Mouse (Mus musculus): Measurements from ENCODE around the gene Pcp4l1. TPM values are rescaled to one million over a fixed set of nuclear protein-coding genes. Genes with fewer than 3 reads are reported as not detected.

The Pcp4l1 gene
- total and polyA plus RNA-seq, 2 experiments from 2014 or later = 48.7 to 164 TPM

- ATAC-seq (ENCODE audit: insufficient read depth, low read depth) (no peak), DNase-seq (ENCODE audit: low spot score) (no peak)
- H3K27ac ChIP-seq (ENCODE audit: low read depth) = no peak overlapping the region
- WGBS = 61% methylated on average over 12 of the region's 12 CpGs
- no peak for TF ChIP-seq EP300 (IDR thresholded peaks at IDR 0.05; ENCODE audit: low read depth)
- no peak for TF ChIP-seq CTCF (IDR thresholded peaks at IDR 0.05; ENCODE audit: low read depth)
- no peaks in the 10 kb centered on the region for H3K27me3 ChIP-seq (ENCODE audit: control insufficient read depth, insufficient read depth, low read length)
- no peak overlapping the region for H3K4me3 ChIP-seq (ENCODE audit: low read depth, low read length)
- no peak overlapping the region for H3K9ac ChIP-seq (replicated peaks; ENCODE audit: low read depth, low read length)
- 0 out of 2 replicates have a peak, but pooled peaks cover 6% of the 10 kb centered on the region for H3K4me1 ChIP-seq (ENCODE audit: control insufficient read depth, insufficient read depth)
- H3K4me2 ChIP-seq (ENCODE audit: low read depth, low read length) = no peak overlapping the region
- no peaks in the 10 kb centered on the region for H3K9me3 ChIP-seq (replicated peaks; ENCODE audit: control insufficient read depth, low read length)
- H3K36me3 ChIP-seq (replicated peaks; ENCODE audit: control insufficient read depth, insufficient read depth, low read length) = peaks cover 45% of the 10 kb centered on the region
Measured at GRCm38 (mm10) chr1:171232800-171233730, 37.0 kb upstream of the Pcp4l1 start.

- DNase-seq (ENCODE audit: low spot score) (no peak), ATAC-seq (ENCODE audit: insufficient read depth, low read depth) (no peak)
- no peak overlapping the region for H3K4me2 ChIP-seq (ENCODE audit: low read depth, low read length)
- no peak overlapping the region for H3K4me3 ChIP-seq (ENCODE audit: low read depth, low read length)
- H3K27ac ChIP-seq (ENCODE audit: low read depth) = no peak overlapping the region
- peaks cover 38% of the 10 kb centered on the region for H3K36me3 ChIP-seq (replicated peaks; ENCODE audit: control insufficient read depth, insufficient read depth, low read length)
- H3K4me1 ChIP-seq (ENCODE audit: control insufficient read depth, insufficient read depth) = 0 out of 2 replicates have a peak, but pooled peaks cover 6% of the 10 kb centered on the region
- no peaks in the 10 kb centered on the region for H3K9me3 ChIP-seq (replicated peaks; ENCODE audit: control insufficient read depth, low read length)
- TF ChIP-seq CTCF (IDR thresholded peaks at IDR 0.05; ENCODE audit: low read depth) (no peak), EP300 (IDR thresholded peaks at IDR 0.05; ENCODE audit: low read depth) (no peak)
- 78% methylated on average over 5 of the region's 5 CpGs for WGBS
- H3K9ac ChIP-seq (replicated peaks; ENCODE audit: low read depth, low read length) = no peak overlapping the region
- no peaks in the 10 kb centered on the region for H3K27me3 ChIP-seq (ENCODE audit: control insufficient read depth, insufficient read depth, low read length)
Measured at GRCm38 (mm10) chr1:171232348-171232747, 36.3 kb upstream of the Pcp4l1 start.

DNA sequence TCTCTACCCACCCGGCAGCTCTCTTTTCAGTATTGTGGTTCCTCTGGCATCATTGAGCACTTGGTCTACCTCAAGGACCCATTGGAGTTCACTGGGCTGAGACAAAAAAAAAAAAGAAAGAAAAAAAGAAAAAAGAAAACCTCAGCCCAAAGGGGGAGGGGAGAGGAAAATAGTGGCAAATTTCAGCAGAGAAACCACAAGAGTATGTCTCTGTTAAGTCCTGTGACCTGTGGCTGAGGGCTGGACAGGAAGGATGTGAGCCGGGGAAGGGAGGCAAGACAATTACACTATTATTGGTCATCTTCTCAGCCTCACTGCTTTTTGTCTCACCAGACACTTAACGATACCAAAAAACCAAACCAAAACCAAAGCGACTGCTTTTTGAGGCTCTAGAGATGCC, 35.8 kb upstream of the Pcp4l1 start:
- TF ChIP-seq EP300 (IDR thresholded peaks at IDR 0.05; ENCODE audit: low read depth) (no peak), CTCF (IDR thresholded peaks at IDR 0.05; ENCODE audit: low read depth) (no peak)
- no peak overlapping the region for H3K4me2 ChIP-seq (ENCODE audit: low read depth, low read length)
- DNase-seq (ENCODE audit: low spot score) (no peak), ATAC-seq (ENCODE audit: insufficient read depth, low read depth) (no peak)
- no peaks in the 10 kb centered on the region for H3K9me3 ChIP-seq (replicated peaks; ENCODE audit: control insufficient read depth, low read length)
- peaks cover 33% of the 10 kb centered on the region for H3K36me3 ChIP-seq (replicated peaks; ENCODE audit: control insufficient read depth, insufficient read depth, low read length)
- 0 out of 2 replicates have a peak, but pooled peaks cover 6% of the 10 kb centered on the region for H3K4me1 ChIP-seq (ENCODE audit: control insufficient read depth, insufficient read depth)
- WGBS = 61% methylated on average over 4 of the region's 4 CpGs
- H3K4me3 ChIP-seq (ENCODE audit: low read depth, low read length) = no peak overlapping the region
- H3K27ac ChIP-seq (ENCODE audit: low read depth) = no peak overlapping the region
- H3K9ac ChIP-seq (replicated peaks; ENCODE audit: low read depth, low read length) = no peak overlapping the region
- H3K27me3 ChIP-seq (ENCODE audit: control insufficient read depth, insufficient read depth, low read length) = no peaks in the 10 kb centered on the region

DNA sequence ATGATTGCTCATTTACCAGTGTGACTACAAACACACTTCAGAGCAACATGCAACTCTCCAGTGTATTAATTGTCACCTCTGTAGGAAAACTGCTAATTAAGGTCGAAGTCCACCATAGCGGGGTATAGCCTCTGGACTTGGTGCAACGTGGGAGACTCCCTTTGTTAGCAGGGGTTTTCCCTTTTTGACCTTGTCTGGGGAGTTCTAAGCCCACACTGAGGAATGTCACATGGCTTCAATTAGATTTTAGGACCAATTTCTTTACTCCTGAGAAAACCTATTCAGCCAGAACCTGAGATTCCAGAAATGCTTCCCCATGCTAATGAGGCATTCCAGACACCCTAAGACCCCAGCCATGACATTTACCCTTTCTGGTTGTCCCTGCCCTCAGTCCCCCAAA, 34.1 kb upstream of the Pcp4l1 start:
- no peak overlapping the region for H3K27ac ChIP-seq (ENCODE audit: low read depth)

GRCm38 (mm10) chr1:171229750-171230149, 33.7 kb upstream of the Pcp4l1 start:
- H3K4me1 ChIP-seq (ENCODE audit: control insufficient read depth, insufficient read depth) = no peaks in the 10 kb centered on the region
- H3K9ac ChIP-seq (replicated peaks; ENCODE audit: low read depth, low read length) = no peak overlapping the region
- 61% methylated on average over 6 of the region's 6 CpGs for WGBS
- no peak overlapping the region for H3K4me2 ChIP-seq (ENCODE audit: low read depth, low read length)
- no peak for ATAC-seq (ENCODE audit: insufficient read depth, low read depth)
- H3K27me3 ChIP-seq (ENCODE audit: control insufficient read depth, insufficient read depth, low read length) = no peaks in the 10 kb centered on the region
- peaks cover 12% of the 10 kb centered on the region for H3K36me3 ChIP-seq (replicated peaks; ENCODE audit: control insufficient read depth, insufficient read depth, low read length)
- no peaks in the 10 kb centered on the region for H3K9me3 ChIP-seq (replicated peaks; ENCODE audit: control insufficient read depth, low read length)
- TF ChIP-seq EP300 (IDR thresholded peaks at IDR 0.05; ENCODE audit: low read depth) = no peak
- TF ChIP-seq CTCF (IDR thresholded peaks at IDR 0.05; ENCODE audit: low read depth) = no peak
- no peak for DNase-seq (ENCODE audit: low spot score)
- H3K27ac ChIP-seq (ENCODE audit: low read depth) = no peak overlapping the region
- no peak overlapping the region for H3K4me3 ChIP-seq (ENCODE audit: low read depth, low read length)

More for the DNA sequence above, 34.1 kb upstream of the Pcp4l1 start:
- Histone ChIP-seq H3K4me1 (ENCODE audit: control insufficient read depth, insufficient read depth) (0 out of 2 replicates have a peak, but pooled peaks cover 1% of the 10 kb centered on the region), H3K27me3 (ENCODE audit: control insufficient read depth, insufficient read depth, low read length) (no peaks in the 10 kb centered on the region), H3K9me3 (replicated peaks; ENCODE audit: control insufficient read depth, low read length) (no peaks in the 10 kb centered on the region), H3K36me3 (replicated peaks; ENCODE audit: control insufficient read depth, insufficient read depth, low read length) (peaks cover 17% of the 10 kb centered on the region), H3K9ac (replicated peaks; ENCODE audit: low read depth, low read length) (no peak overlapping the region), H3K4me2 (ENCODE audit: low read depth, low read length) (no peak overlapping the region), H3K4me3 (ENCODE audit: low read depth, low read length) (no peak overlapping the region)
- WGBS = 91% methylated on average over 3 of the region's 3 CpGs
- TF ChIP-seq CTCF (IDR thresholded peaks at IDR 0.05; ENCODE audit: low read depth) (no peak), EP300 (IDR thresholded peaks at IDR 0.05; ENCODE audit: low read depth) (no peak)
- no peak for DNase-seq (ENCODE audit: low spot score)
- ATAC-seq (ENCODE audit: insufficient read depth, low read depth) = no peak

Measured in heart, postnatal 0 days (tissue).